Mouse (Mus musculus) limb, embryonic 10.5 days (tissue): ENCODE measurements around the gene Ccr1. TPM values are rescaled to one million over a fixed set of nuclear protein-coding genes. Genes with fewer than 3 reads are reported as not detected.
"Not testable (repeated sequence)": the region's sequence is repeated elsewhere in the genome, so short reads cannot be mapped to it uniquely, and the experiment has no call there.

Experiments
- DNase-seq: peaks from one replicate; pipeline ENCODE4 v3.0.0-alpha.2; 2017; ENCODE audit warnings: low spot score
- H3K27ac ChIP-seq: fragments of 300-500 bp; sonication (generic); 2 replicates; pipeline ENCODE4 v1.5.1; 2016; ENCODE audit warnings: mild to moderate bottlenecking
- H3K27me3 ChIP-seq: fragments of 300-500 bp; sonication (generic); 2 replicates; pipeline ENCODE4 v1.6.1; 2016; ENCODE audit warnings: low read depth, mild to moderate bottlenecking; ENCODE audit not compliant: poor library complexity, severe bottlenecking
- H3K36me3 ChIP-seq: fragments of 300-500 bp; sonication (generic); 2 replicates; pipeline ENCODE4 v1.6.1; 2016; ENCODE audit warnings: mild to moderate bottlenecking, moderate library complexity
- H3K4me1 ChIP-seq: fragments of 300-500 bp; sonication (generic); 2 replicates; pipeline ENCODE4 v1.6.1; 2016
- H3K4me3 ChIP-seq: fragments of 300-500 bp; sonication (generic); 2 replicates; pipeline ENCODE4 v1.5.1; 2016; ENCODE audit warnings: mild to moderate bottlenecking, moderate library complexity
- H3K9me3 ChIP-seq: fragments of 300-500 bp; sonication (generic); replicated peaks from 2 replicates; pipeline ENCODE4 v1.6.1; 2016; ENCODE audit warnings: mild to moderate bottlenecking
- WGBS: fragments of 180-500 bp; shearing (Covaris S2); methylation state at CpG from one replicate; pipeline ENCODE4 v1.1.7; 2016; 5-methylcytosine and 5-hydroxymethylcytosine counted together
- polyA plus RNA-seq: library from polyadenylated mRNA; unstranded; fragments of >200 nt; fragmentation: Nextera tagmentation; extraction: Ambion mirVana; gene quantifications from 2 replicates; pipeline ENCODE4 v1.2.1, GENCODE M21; 2016

The Ccr1 gene
- polyA plus RNA-seq, 1 experiment from 2014 or later, result 0.61 TPM

DNA sequence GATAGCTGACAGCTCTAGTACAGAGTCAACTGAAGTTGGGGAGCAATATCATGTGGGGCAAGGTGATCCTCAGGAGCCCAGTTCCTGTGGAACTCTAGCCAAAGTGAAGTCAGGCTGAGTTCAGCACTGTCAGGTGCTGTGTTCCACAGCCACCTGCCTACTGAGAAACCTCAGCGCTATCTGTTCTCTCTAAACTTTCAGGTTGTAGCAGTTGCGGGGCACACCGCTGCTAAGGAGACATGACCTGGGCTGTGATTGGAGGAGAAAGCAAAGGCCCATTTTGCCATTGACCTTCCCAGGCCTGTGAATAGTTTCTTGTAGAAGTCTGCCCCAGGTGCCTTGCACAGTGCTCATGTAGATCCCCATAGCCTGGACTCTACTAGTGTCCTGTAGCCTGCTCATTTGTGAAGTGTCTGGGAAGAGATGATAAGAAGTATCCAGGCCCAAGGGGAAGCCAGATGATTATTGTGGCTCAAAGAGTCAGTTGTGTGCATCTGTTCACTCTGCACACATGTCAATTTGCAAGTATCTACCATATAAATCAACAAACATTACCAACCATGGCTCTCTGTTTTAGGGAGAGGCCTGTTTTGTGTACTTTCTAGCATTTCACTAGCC is 12.5 kb upstream of the Ccr1 start:
- DNase-seq, H3K27me3 ChIP-seq, H3K4me3 ChIP-seq, H3K9me3 ChIP-seq, H3K27ac ChIP-seq, H3K4me1 ChIP-seq, H3K36me3 ChIP-seq: not testable (repeated sequence)
- no CpG with 5 or more reads among the region's 3 CpGs for WGBS

DNA sequence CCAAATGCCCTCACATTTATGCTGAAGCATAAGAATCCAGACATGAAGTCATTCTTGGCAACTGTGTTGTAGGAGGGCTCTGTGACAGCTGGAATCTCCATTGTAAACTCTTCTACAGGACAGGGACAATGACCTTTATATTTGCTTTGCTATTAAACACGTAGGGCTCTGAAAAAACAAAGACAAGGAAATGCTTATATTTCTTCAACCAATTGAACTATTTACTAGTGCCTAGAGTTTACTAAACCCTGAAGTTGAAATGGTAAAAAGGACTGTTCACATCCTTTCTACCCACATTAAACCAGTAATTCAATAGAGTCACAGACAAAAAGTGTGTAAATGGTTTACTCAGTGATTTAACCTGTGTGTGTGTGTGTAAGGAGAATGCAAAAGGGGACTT is 9.8 kb upstream of the Ccr1 start, which contains the start of gene Ccr1l1:
Ccr1l1 (minus strand) TSS at position 101 of the 400 bp plus-strand sequence.
- Histone ChIP-seq H3K4me1 (no peaks in the 10 kb centered on the region), H3K9me3 (no peaks in the 10 kb centered on the region), H3K36me3 (no peaks in the 10 kb centered on the region), H3K27me3 (no peaks in the 10 kb centered on the region), H3K27ac (no peak within 1 kb of the TSS), H3K4me3 (no peak within 1 kb of the TSS)
- no peak for DNase-seq
- WGBS, result 79% methylated on average over 1 of the region's 1 CpGs

DNA sequence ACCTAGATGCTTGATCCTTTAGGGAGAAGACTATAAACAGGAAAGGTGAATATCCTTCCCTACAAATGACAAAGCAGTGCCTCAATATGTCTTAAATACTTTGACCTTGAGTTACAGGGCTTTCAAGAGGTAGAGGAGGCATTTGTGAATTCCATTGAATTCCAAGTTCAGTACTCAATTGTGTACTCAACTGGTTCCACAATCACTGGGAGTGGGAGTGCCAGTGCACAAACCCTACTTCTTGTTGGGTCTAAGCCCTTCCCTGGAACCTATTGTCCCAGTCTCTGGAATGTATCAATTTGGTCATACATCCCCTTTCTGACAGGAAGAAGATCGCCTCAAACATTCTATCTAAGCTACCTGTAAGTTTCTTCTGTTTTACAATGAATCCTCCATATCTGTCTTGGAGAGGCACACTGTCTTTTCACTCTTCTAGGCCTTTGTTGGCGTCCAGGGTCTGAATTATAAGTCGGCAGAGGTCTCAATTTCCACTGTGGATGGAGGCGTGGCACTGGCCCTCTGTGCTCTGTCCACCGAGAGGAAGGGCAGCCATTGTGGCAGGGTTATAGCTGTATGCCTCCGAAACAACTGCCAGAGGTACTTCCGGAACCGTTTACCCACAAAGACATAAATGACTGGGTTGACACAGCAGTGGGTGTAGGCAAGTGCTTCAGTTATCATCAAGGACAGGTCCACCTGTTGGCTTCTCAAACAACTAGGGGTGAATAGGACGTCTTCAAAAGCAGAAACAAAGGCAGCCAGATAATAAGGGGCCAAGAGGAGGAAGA is 8.6 kb upstream of the Ccr1 start:
- DNase-seq, result no peak
- WGBS, result 88% methylated on average over 9 of the region's 9 CpGs
- Histone ChIP-seq H3K4me1 (no peaks in the 10 kb centered on the region), H3K27me3 (no peaks in the 10 kb centered on the region), H3K9me3 (no peaks in the 10 kb centered on the region), H3K27ac (no peak overlapping the region), H3K36me3 (no peaks in the 10 kb centered on the region), H3K4me3 (no peak overlapping the region)

DNA sequence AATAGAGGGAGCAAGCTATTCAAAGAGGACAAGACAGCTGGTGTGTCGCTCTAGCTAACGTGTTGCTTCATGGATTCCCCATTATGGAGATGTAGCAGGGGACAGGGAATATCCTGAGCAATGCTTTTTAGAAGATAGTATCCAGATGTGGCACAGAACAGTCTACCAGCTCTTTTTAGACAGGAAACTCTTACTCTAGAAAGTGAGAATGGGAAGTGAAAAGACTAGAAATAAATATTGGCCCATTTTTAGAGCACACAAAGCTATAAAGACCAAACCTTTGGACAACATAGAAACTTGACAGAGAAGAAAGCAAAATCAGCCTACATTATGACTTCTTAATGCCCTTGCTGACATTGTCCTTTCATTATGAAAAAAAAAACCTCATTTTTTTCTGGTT is 7.1 kb upstream of the Ccr1 start:
- H3K27ac ChIP-seq, result no peak overlapping the region
- no peak for DNase-seq
- WGBS, result 78% methylated on average over 2 of the region's 2 CpGs

DNA sequence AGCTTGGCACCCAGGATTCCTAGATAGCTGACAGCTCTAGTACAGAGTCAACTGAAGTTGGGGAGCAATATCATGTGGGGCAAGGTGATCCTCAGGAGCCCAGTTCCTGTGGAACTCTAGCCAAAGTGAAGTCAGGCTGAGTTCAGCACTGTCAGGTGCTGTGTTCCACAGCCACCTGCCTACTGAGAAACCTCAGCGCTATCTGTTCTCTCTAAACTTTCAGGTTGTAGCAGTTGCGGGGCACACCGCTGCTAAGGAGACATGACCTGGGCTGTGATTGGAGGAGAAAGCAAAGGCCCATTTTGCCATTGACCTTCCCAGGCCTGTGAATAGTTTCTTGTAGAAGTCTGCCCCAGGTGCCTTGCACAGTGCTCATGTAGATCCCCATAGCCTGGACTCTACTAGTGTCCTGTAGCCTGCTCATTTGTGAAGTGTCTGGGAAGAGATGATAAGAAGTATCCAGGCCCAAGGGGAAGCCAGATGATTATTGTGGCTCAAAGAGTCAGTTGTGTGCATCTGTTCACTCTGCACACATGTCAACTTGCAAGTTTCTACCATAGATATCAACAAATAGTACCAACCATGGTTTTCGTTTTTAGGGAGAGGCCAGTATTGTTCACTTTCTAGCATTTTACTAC is 1.5 kb downstream of the Ccr1 start:
- not testable (repeated sequence) for H3K4me3 ChIP-seq, H3K36me3 ChIP-seq, DNase-seq, H3K9me3 ChIP-seq, H3K27me3 ChIP-seq, H3K27ac ChIP-seq, H3K4me1 ChIP-seq
- 87% methylated on average over 1 of the region's 4 CpGs for WGBS

More for the DNA sequence above, 7.1 kb upstream of the Ccr1 start:
- no peaks in the 10 kb centered on the region for H3K36me3 ChIP-seq
- H3K9me3 ChIP-seq, result no peaks in the 10 kb centered on the region
- no peaks in the 10 kb centered on the region for H3K4me1 ChIP-seq
- no peaks in the 10 kb centered on the region for H3K27me3 ChIP-seq
- H3K4me3 ChIP-seq, result no peak overlapping the region

DNA sequence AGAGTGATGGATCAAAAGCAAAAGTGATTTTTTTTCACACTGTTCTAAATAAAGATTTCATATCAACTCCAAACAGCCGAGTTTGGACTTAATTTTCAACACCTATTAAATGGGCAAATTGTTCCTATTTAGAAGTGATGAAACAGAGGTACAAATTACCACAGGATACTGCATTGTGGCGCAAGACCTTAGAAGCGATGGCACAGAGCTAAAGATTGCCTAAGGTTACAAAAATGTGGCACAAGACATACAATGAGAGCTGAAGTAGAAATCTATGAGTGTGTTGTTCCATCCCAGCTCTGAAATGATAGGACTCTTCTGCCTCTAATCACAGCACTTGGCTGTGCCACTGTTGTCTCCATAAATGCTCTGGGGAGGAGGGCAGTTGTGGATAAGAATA is 3.7 kb downstream of the Ccr1 start:
- H3K27ac ChIP-seq, result no peak overlapping the region
- no peak overlapping the region for H3K4me3 ChIP-seq
- no peaks in the 10 kb centered on the region for H3K4me1 ChIP-seq
- H3K27me3 ChIP-seq, result no peaks in the 10 kb centered on the region
- no peaks in the 10 kb centered on the region for H3K36me3 ChIP-seq
- WGBS, result 89% methylated on average over 3 of the region's 3 CpGs
- no peak for DNase-seq
- H3K9me3 ChIP-seq, result no peaks in the 10 kb centered on the region

DNA sequence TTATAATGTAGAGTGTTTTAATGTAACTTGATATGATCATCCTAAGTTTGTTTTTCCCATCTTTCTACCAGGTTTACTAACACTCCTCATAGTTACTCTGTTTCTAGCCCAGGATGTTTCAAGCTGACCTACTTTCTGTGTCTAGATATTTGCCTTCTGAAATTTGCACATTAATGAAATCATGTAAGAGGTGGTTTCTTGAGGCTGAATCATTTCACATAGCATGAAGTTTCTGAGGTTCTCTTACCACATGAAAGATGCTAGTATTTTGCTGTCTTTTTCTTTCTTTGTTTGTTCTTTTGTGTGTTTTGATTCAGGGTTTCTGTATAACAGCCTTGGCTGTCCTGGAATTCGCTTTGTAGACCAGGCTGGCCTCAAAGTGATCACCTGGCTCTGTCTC is 8.3 kb downstream of the Ccr1 start:
- no peaks in the 10 kb centered on the region for H3K9me3 ChIP-seq
- H3K27ac ChIP-seq, result no peak overlapping the region
- H3K27me3 ChIP-seq, result no peaks in the 10 kb centered on the region
- no peak for DNase-seq
- no peaks in the 10 kb centered on the region for H3K4me1 ChIP-seq
- H3K4me3 ChIP-seq, result no peak overlapping the region
- no peaks in the 10 kb centered on the region for H3K36me3 ChIP-seq
- WGBS, result 85% methylated on average over 1 of the region's 1 CpGs

DNA sequence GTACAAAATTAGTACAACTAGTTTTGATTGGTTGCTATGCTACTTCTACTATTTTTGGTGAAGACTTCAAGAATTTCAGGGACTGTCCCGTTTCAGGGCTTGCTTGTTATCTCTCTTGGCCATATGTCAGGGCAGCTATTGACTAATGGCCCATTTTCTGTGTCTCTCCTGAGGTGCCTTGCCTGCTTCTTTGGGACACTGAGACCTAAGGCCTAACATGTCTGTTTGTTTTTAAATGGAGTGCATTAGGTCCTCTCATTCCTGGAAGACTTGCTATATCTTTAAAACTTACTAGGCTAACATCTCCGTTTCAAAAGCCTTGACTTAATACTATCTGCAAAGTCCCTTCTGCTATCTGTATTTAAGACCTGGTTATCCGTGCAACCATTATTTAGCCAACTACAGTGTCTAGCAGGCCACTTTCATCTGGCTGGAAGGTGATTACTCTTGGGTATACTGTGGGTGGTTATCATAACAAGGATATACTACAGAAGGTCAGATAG is 10.5 kb downstream of the Ccr1 start:
- 72% methylated on average over 3 of the region's 3 CpGs for WGBS
- H3K27ac ChIP-seq, result no peak overlapping the region
- no peaks in the 10 kb centered on the region for H3K9me3 ChIP-seq
- H3K36me3 ChIP-seq, result no peaks in the 10 kb centered on the region
- no peaks in the 10 kb centered on the region for H3K4me1 ChIP-seq
- H3K4me3 ChIP-seq, result no peak overlapping the region
- DNase-seq, result no peak
- no peaks in the 10 kb centered on the region for H3K27me3 ChIP-seq

DNA sequence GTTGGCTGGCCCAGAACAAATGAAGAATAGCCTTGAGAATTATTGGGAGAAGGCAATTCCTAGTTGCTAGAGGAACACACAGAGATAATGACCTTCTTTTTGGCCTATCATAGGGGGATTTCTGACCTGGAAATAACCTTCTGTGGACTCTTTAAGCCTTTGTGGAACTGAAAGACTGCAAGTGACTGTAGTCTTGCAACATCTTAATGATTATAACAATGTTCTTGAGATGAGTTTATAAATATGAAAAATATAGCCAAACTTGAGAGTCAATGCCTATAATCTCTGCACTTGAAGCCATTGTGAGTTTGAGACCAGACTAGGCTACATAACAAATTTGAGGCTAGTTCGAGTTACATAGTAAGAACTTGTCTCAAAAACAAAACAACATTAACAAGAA is 11.6 kb downstream of the Ccr1 start:
- H3K4me1 ChIP-seq, result no peaks in the 10 kb centered on the region
- H3K4me3 ChIP-seq, result no peak overlapping the region
- H3K27ac ChIP-seq, result no peak overlapping the region
- no peaks in the 10 kb centered on the region for H3K36me3 ChIP-seq
- 84% methylated on average over 1 of the region's 1 CpGs for WGBS
- no peaks in the 10 kb centered on the region for H3K27me3 ChIP-seq
- H3K9me3 ChIP-seq, result no peaks in the 10 kb centered on the region
- no peak for DNase-seq

DNA sequence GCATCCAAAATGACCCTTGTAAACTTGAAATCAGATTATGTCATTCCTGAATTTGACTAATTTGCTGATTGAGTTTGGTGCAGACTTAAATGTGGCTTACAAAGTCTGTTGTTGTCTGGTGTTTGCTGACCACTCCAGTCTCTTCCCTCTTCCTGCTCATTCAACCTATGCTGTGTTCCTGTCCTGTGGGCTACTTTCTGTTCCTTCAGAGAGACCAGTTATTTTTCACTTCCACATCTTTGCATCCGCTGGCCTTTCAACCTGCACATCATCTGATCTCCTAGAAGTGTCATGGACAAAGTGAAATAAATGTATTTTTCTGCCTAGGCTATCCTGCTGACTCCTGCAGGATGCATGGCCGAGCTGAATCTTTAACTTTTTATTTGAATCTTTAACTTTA is 14.9 kb downstream of the Ccr1 start:
- Histone ChIP-seq H3K4me3 (no peak overlapping the region), H3K27me3 (no peaks in the 10 kb centered on the region), H3K4me1 (no peaks in the 10 kb centered on the region), H3K36me3 (no peaks in the 10 kb centered on the region), H3K27ac (no peak overlapping the region), H3K9me3 (no peaks in the 10 kb centered on the region)
- DNase-seq, result no peak
- WGBS, result 86% methylated on average over 2 of the region's 2 CpGs

DNA sequence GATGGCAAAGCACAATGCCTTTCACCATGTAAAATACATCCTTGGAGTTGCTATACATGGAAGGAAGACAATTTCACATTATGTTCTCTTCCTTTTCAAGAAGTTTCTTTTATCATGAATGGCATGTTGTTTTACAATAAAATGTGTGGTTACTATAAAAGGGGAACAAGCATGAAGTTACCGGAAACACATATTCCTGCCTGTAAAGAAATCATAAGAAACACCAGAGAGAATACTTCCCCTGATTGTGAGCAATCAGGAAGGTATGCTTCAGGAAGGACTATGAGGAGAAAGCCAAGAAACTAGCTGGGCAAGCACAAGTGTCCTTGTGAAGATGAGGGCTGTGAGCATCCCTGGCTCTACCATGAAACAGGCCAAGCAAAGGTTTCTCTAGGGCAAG is 17.3 kb downstream of the Ccr1 start:
- no peak overlapping the region for H3K4me3 ChIP-seq
- H3K27me3 ChIP-seq, result no peaks in the 10 kb centered on the region
- WGBS, result 91% methylated on average over 1 of the region's 1 CpGs
- no peak for DNase-seq
- no peak overlapping the region for H3K27ac ChIP-seq
- no peaks in the 10 kb centered on the region for H3K4me1 ChIP-seq
- no peaks in the 10 kb centered on the region for H3K9me3 ChIP-seq
- no peaks in the 10 kb centered on the region for H3K36me3 ChIP-seq

DNA sequence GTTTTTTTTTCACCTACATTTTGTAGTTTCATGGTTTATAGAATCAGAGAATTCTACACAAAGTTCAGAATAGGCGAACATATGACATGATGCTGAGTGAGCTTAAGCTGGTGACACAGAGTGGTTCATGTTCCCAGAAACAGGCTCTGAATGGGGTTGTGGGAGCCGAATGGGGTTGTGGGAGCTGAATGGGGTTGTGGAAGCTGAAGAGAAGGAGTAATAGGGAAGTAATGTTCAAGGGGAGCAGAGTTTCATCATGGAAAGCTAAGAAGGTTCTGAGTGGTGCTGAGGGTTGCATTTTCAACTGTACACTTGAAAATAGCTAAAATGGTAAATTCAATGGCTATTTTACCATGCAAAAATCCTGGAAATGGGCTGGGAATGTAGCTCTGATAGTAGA is 19.1 kb downstream of the Ccr1 start:
- Histone ChIP-seq H3K9me3 (no peaks in the 10 kb centered on the region), H3K27ac (no peak overlapping the region), H3K4me3 (no peak overlapping the region), H3K27me3 (no peaks in the 10 kb centered on the region), H3K4me1 (no peaks in the 10 kb centered on the region), H3K36me3 (no peaks in the 10 kb centered on the region)
- DNase-seq, result no peak
- 76% methylated on average over 2 of the region's 2 CpGs for WGBS

DNA sequence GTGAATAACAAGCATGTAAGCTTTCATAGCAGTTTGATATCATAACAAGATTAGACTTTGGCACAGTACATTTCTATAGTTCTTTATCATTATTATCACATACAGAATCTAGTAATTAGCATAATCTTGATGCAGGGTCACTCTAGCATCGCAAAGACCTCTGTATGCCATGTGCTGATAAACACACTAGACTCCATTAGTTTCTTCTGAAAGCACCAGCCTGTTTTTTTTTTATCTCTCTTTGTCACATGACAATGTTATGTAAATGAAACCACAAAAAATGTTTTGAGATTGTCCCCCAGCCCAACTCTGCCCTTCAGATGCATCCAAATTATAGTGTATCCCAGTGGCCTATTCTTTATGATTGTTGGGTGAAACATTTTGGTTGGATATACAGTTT is 20.7 kb downstream of the Ccr1 start:
- Histone ChIP-seq H3K36me3 (no peaks in the 10 kb centered on the region), H3K4me3 (no peak overlapping the region), H3K27me3 (no peaks in the 10 kb centered on the region), H3K27ac (no peak overlapping the region), H3K9me3 (no peaks in the 10 kb centered on the region), H3K4me1 (no peaks in the 10 kb centered on the region)
- WGBS, result 87% methylated on average over 1 of the region's 1 CpGs
- no peak for DNase-seq
